Comparison of ENCODE assay signal across 15 mouse cellular contexts in the genomic region with DNA sequence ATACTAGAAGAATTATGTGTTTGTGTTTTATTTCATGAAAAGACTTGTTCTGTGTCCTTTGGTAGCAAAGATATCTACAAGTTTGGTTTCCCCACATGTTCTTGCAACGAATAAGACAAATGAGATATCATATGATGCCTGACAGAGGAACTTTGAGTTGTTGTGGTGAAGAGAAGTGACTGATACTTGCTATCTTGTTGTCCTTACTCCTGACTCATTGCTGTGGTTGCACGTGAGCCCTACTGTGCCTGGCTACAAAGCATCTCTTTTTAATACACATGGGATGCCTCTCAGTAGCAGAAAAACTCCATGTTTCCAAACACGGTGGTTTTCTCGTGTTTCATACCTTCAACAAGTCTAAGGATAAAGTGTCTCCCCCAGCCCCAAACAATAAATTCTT.
"Had no signal": no experiment of that assay in that cellular context is flagged by ENCODE, and none has a peak within 500 bp of the region (broad histone marks: within the 10 kb centered on the region; RNA-seq: fewer than 3 reads in every experiment).

No protein-coding gene starts in this region.

- H3K4me1 ChIP-seq: neural tube, embryonic 13.5 days; neural tube, embryonic 15.5 days; stomach, embryonic 15.5 days had no signal

- H3K4me3 ChIP-seq: neural tube, embryonic 13.5 days; neural tube, embryonic 15.5 days; stomach, embryonic 15.5 days had no signal

- H3K9me3 ChIP-seq: neural tube, embryonic 13.5 days; neural tube, embryonic 15.5 days; stomach, embryonic 15.5 days had no signal

- H3K9ac ChIP-seq: neural tube, embryonic 13.5 days; neural tube, embryonic 15.5 days; stomach, embryonic 15.5 days had no signal

- H3K27me3 ChIP-seq: neural tube, embryonic 13.5 days; neural tube, embryonic 15.5 days; stomach, embryonic 15.5 days had no signal

- H3K27ac ChIP-seq: neural tube, embryonic 13.5 days; neural tube, embryonic 15.5 days; stomach, embryonic 15.5 days; stomach, postnatal 0 days had no signal

- H3K4me2 ChIP-seq: neural tube, embryonic 13.5 days; neural tube, embryonic 15.5 days; stomach, embryonic 15.5 days had no signal

- DNase-seq: retina, postnatal 1 day; right cerebral cortex, adult 18-20 months; right cerebral cortex, postnatal 14 days; right cerebral cortex, postnatal 25 days; spleen, adult 18-20 months; thymus, adult 18-20 months; thymus, adult 2 months; thymus, postnatal 14 days; thymus, postnatal 25 days; thymus, postnatal 36 days; thymus, postnatal 4 days had no signal

- H3K36me3 ChIP-seq: neural tube, embryonic 13.5 days; neural tube, embryonic 15.5 days; stomach, embryonic 15.5 days had no signal
